Mouse (Mus musculus) liver, embryonic 14.5 days (tissue): Measurements from ENCODE around the gene Sdk1. TPM values are rescaled to one million over a fixed set of nuclear protein-coding genes. Genes with fewer than 3 reads are reported as not detected.

Source experiments
- ATAC-seq: fragments of 200-750 bp; cut with Nextera tagmentation; 2 replicates; pipeline ENCODE4 v1.8.0; 2017; ENCODE audit warnings: moderate number of reproducible peaks, mild to moderate bottlenecking, moderate library complexity; ENCODE audit not compliant: insufficient read depth
- DNase-seq, 3 experiments: peaks; one replicate each; pipeline ENCODE4 v3.0.0-alpha.2; 2012 to 2013; ENCODE audit warnings: low read depth in 3 of 3, low spot score in 3 of 3
- H3K27ac ChIP-seq: fragments of 300-500 bp; sonication (generic); 2 replicates; pipeline ENCODE4 v1.5.1; 2014; ENCODE audit warnings: moderate library complexity, mild to moderate bottlenecking, control low read depth, inconsistent platforms
- H3K27me3 ChIP-seq: fragments of 300-500 bp; sonication (generic); 2 replicates; pipeline ENCODE4 v1.6.1; 2014; ENCODE audit warnings: mild to moderate bottlenecking, low read length, moderate library complexity; ENCODE audit not compliant: control insufficient read depth, insufficient read depth
- H3K36me3 ChIP-seq: fragments of 300-500 bp; sonication (generic); replicated peaks from 2 replicates; pipeline ENCODE4 v1.6.1; 2014; ENCODE audit warnings: low read depth; ENCODE audit not compliant: control insufficient read depth, insufficient read depth
- H3K4me1 ChIP-seq, 2 experiments: fragments of 200-500 bp in 1 of 2; fragments of 300-500 bp in 1 of 2; sonication (generic) in 1 of 2; replicated peaks; 2 replicates each; pipeline ENCODE4 v1.6.1; 2012 to 2014; ENCODE audit warnings: antibody characterized with exemption in 1 of 2, inconsistent platforms in 1 of 2, low read length in 1 of 2; ENCODE audit not compliant: control insufficient read depth in 2 of 2, insufficient read depth in 2 of 2
- H3K4me2 ChIP-seq: fragments of 300-500 bp; sonication (generic); 2 replicates; pipeline ENCODE4 v1.6.1; 2014; ENCODE audit warnings: low read depth, mild to moderate bottlenecking, control low read depth, moderate library complexity
- H3K4me3 ChIP-seq, 2 experiments: fragments of 200-500 bp in 1 of 2; fragments of 300-500 bp in 1 of 2; sonication (generic) in 1 of 2; 2 replicates each; pipeline ENCODE4 v1.5.1; 2012 to 2014; ENCODE audit warnings: low read depth in 2 of 2, low read length in 2 of 2, mild to moderate bottlenecking in 2 of 2, control low read depth in 1 of 2, inconsistent platforms in 1 of 2, moderate library complexity in 1 of 2; ENCODE audit not compliant: insufficient read depth in 1 of 2
- H3K9ac ChIP-seq: fragments of 300-500 bp; sonication (generic); replicated peaks from 2 replicates; pipeline ENCODE4 v1.6.1; 2014; ENCODE audit warnings: mild to moderate bottlenecking, control low read depth, moderate library complexity
- H3K9me3 ChIP-seq: fragments of 300-500 bp; sonication (generic); 2 replicates; pipeline ENCODE4 v1.6.1; 2016; ENCODE audit warnings: low read length, mixed read lengths; ENCODE audit not compliant: control insufficient read depth
- CTCF ChIP-seq: IDR thresholded peaks from 2 replicates; pipeline ENCODE4 v1.5.1; 2016; ENCODE audit warnings: antibody characterized with exemption, low read depth, control low read depth
- EP300 ChIP-seq: IDR thresholded peaks from 2 replicates; pipeline ENCODE4 v1.6.1; 2016; ENCODE audit warnings: antibody characterized with exemption, low read depth
- WGBS: fragments of 180-500 bp; shearing (Covaris S2); extraction: QIAGEN DNeasy Blood & Tissue Kit; methylation state at CpG from one replicate; pipeline ENCODE4 v1.1.7; 2014; ENCODE audit not compliant: insufficient replicate concordance; 5-methylcytosine and 5-hydroxymethylcytosine counted together
- polyA plus RNA-seq, 2 experiments: library from polyadenylated mRNA; depleted of rRNA in 1 of 2; stranded (reverse) in 1 of 2; unstranded in 1 of 2; fragments of >200 nt; fragmentation: Nextera tagmentation in 1 of 2; extraction: Ambion mirVana in 1 of 2; gene quantifications; 2 replicates each; pipeline versions ENCODE4 v1.2.1 to v1.2.3; 2012 to 2014

Sdk1 gene
- polyA plus RNA-seq, 2 experiments, result 0.01 to 0.25 TPM

DNA sequence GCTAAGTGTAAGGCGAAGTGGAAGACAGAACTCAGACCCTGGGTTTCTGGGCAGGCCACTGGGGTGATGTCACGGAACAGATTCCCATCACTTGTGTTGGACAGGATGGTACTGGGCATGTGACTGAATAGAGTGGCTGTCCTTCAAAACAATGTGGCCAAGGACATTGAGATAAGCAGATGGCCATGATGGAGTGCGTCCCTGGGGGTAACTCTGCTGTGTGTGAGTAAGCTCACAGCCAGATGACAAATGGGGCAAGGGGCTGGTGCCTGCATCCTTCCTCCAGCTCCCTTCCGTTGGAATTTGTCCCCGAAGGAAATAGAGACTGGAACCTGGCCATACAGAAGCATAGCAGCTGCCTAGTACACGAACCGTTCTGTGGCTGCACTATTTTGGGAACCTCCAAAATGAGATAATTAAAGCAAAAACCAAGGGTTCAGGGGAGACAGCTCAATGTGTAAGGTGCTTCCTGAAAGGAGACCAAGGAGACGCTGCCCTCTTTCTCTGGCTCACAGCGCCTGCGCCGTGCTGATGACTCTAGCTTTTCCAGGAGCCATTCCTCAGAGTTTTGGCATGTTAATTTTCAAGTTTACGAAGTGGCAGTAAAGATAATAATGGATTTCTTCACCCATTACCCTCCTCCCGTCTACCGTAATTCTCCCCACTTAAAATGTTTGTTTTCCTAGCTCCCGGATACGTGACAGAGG, 661.4 kb downstream of the Sdk1 start:
- Histone ChIP-seq H3K27me3 (no peaks in the 10 kb centered on the region), H3K4me2 (no peak overlapping the region), H3K36me3 (no peaks in the 10 kb centered on the region), H3K9me3 (no peaks in the 10 kb centered on the region), H3K4me3 (no peak overlapping the region), H3K27ac (no peak overlapping the region), H3K9ac (no peak overlapping the region), H3K4me1 (no peaks in the 10 kb centered on the region; a peak in 1 of 4 replicates)
- 44% methylated on average over 16 of the region's 16 CpGs for WGBS
- TF ChIP-seq CTCF (no peak), EP300 (no peak)
- DNase-seq (no peak), ATAC-seq (no peak)

DNA sequence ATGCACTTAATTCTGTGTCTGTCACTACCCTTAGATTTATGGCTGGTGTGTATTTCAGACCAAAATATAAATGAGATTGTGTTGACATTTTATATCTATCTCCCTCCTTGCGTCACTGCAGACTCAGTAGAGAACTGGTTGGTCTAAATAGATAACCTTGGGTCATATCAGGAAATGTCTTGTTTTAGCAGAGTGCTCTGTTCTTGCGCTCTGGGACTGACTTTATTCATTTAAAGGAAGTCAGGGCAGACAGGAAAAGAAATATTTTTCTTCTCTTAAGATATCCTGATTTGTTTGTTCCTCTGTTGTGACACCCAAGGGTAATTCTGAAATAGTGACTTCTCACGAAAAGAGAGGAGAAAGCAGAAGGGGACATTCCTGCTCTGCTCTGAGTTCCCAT, 669.2 kb downstream of the Sdk1 start:
- DNase-seq, result no peak
- TF ChIP-seq EP300 (no peak), CTCF (no peak)
- H3K9me3 ChIP-seq, result no peaks in the 10 kb centered on the region
- ATAC-seq, result no peak
- H3K27me3 ChIP-seq, result no peaks in the 10 kb centered on the region
- H3K4me2 ChIP-seq, result no peak overlapping the region
- H3K4me3 ChIP-seq, result no peak overlapping the region
- no peak overlapping the region for H3K27ac ChIP-seq
- no peak overlapping the region for H3K9ac ChIP-seq
- H3K36me3 ChIP-seq, result no peaks in the 10 kb centered on the region
- WGBS, result 42% methylated on average over 3 of the region's 3 CpGs
- no peaks in the 10 kb centered on the region for H3K4me1 ChIP-seq

DNA sequence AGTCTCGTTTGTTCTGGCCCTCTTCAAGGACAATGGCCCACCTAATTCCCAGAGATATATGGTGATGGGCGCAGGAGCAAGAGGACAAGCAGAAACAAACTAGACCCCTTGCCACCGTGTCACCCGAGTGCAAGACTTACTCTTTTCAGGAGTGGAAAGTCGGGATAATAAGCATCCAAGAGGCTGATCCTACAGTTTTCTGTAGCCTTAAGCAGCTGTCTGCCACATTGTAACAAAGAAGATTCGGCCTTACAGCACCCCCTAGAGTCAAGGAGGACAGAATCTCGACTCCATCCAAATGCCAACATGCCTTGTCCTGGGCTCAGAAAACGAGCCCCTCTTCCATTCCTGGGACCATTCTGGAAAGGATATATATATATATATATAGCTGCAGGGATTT, 669.6 kb downstream of the Sdk1 start:
- TF ChIP-seq EP300 (no peak), CTCF (no peak)
- Histone ChIP-seq H3K4me3 (no peak overlapping the region), H3K27me3 (no peaks in the 10 kb centered on the region), H3K9ac (no peak overlapping the region), H3K4me2 (no peak overlapping the region), H3K4me1 (no peaks in the 10 kb centered on the region), H3K9me3 (no peaks in the 10 kb centered on the region), H3K27ac (no peak overlapping the region), H3K36me3 (no peaks in the 10 kb centered on the region)
- 45% methylated on average over 8 of the region's 8 CpGs for WGBS
- no peak for DNase-seq
- no peak for ATAC-seq

DNA sequence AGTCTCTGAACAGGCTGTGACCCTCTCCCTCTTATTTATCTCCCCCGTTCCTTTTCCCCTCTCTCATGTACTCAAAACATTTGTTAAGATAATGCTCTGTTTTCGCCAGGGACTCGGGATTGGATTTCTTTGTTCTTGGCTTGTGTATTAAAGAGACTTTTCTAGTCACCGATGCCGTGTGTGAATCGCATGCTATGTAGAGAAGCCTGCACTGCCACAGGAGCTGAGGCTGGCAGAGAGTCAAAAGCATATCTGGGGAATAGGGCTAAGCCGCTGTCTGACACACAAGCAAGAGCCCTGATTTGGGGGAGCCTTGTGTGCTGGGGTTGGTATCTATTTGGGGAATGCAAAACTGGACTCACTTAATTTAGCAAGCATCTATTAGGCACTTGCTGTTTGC, 671.6 kb downstream of the Sdk1 start:
- no peak overlapping the region for H3K9ac ChIP-seq
- no peak overlapping the region for H3K27ac ChIP-seq
- H3K27me3 ChIP-seq, result no peaks in the 10 kb centered on the region
- H3K4me3 ChIP-seq, result no peak overlapping the region
- H3K4me2 ChIP-seq, result no peak overlapping the region
- H3K9me3 ChIP-seq, result no peaks in the 10 kb centered on the region
- WGBS, result 70% methylated on average over 7 of the region's 7 CpGs
- ATAC-seq (no peak), DNase-seq (no peak)
- H3K4me1 ChIP-seq, result no peaks in the 10 kb centered on the region
- no peaks in the 10 kb centered on the region for H3K36me3 ChIP-seq
- TF ChIP-seq EP300 (no peak), CTCF (no peak)

DNA sequence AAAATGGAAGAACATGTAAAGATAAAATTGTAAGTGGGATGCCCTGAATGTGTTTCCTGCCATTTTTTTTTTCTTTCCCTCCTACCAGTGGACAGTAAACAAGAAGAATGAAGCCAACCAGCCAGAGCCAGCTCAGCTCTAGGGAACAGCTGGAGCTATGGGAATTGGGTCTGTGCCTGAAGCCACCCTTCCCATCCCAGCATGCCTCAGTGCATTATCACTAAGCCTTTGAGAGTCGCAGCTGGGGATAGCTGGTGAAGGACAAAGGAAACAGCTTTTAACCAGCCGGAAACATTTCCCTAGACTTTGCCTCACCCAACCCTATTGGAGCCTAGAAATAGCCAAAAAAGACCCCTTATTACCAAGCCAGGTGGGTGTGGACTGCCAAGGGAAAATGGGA, 675.7 kb downstream of the Sdk1 start:
- no peak for DNase-seq
- no peaks in the 10 kb centered on the region for H3K27me3 ChIP-seq
- WGBS, result 56% methylated on average over 2 of the region's 2 CpGs
- H3K36me3 ChIP-seq, result no peaks in the 10 kb centered on the region
- H3K4me3 ChIP-seq, result no peak overlapping the region
- no peaks in the 10 kb centered on the region for H3K9me3 ChIP-seq
- no peak for ATAC-seq
- H3K9ac ChIP-seq, result no peak overlapping the region
- no peaks in the 10 kb centered on the region for H3K4me1 ChIP-seq
- TF ChIP-seq EP300, result no peak
- no peak for TF ChIP-seq CTCF
- no peak overlapping the region for H3K4me2 ChIP-seq
- H3K27ac ChIP-seq, result no peak overlapping the region
